Mouse (Mus musculus) G1E (cell line): ENCODE measurements around the gene G430095P16Rik.

ENCODE experiments used
- CTCF ChIP-seq: IDR thresholded peaks from 2 replicates; pipeline ENCODE4 v1.5.1; 2012; ENCODE audit warnings: low read depth, low read length, inconsistent platforms, mixed read lengths
- POLR2AphosphoS5 ChIP-seq: IDR thresholded peaks from 2 replicates; pipeline ENCODE4 v1.6.1; 2012; ENCODE audit warnings: low read depth, low read length, inconsistent platforms; ENCODE audit not compliant: insufficient replicate concordance

DNA sequence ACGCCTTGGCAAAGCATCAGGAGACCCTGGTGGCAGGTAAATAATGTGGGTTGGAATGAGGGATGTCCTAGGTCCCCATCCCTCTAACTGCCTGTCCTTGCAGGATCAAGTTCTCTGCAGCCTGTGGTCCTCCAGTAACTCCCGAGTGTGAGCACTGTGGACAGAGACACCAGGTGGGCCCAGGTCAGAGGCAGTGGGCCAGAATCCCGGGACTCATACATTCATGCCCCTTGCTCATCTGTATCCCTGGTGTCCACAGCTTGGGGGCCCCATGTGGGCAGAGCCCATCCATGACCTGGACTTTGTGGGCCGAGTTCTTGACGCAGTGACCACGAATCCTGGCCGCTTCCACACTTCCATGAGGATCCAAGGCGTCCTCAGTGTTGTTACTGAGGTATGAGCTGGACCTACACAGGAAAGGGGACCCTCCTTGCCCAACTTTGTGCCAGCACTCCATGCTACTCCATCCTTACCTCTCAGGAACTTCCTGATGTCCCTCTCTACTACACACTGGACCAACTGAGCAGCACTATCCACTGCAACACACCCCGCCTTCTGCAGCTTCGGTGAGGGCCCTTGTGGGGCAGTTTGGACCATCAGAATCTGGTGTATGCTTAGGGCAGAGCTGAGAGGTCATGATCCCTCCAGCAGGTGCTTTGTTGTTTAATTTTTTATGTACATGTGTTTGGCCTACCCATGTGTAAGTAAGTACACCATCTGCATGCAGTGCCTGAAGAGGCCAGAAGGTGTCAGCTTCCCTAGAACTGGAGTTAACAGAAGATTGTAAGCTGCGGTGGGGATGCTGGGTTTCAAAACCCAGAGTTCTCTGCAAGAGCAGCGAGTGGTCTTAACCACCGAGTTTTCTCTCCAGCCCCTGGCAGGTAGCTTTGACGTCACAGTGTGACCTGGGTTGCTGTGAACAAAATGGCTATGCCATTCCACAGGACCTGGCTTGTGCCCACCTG, 25.4 kb upstream of the G430095P16Rik start:
- no peak for TF ChIP-seq POLR2AphosphoS5
- peak; percentile 38 for TF ChIP-seq CTCF
